Comparison of ENCODE assay signal across 8 mouse cellular contexts in the genomic region with DNA sequence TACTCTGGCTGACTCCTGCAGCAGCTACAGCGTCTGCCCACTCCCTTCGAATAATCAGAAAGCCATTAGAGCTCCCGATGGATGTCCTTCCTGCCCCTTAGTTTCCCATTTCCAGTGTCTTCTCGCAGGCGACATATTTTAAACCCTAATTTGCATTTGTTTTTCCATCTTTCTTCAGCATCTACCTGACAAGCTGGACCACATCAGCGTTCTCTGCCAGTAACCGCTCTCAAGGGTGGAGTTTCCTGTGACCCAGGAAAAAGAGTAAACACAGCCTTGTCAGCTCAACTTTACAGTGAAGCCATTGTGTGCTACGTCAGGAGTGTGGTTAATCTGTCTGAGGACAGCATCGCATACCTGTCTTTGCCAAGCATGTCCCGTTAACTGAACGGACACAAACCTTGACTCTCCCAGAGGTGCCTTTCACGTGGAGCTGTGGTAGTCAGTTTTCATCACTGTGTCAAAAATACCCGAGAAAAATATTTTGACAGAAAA. TPM values are rescaled to one million over a fixed set of nuclear protein-coding genes. Genes with fewer than 3 reads are reported as not detected.
DNase-seq lines count a peak whose midpoint lies in the region; ATAC-seq lines count a peak whose summit lies in the region.

No protein-coding gene starts in this region.

- 34% methylated on average over 13 of the region's 13 CpGs for WGBS in intestine, embryonic 14.5 days

- no peak overlapping the region for H3K9ac ChIP-seq in intestine, embryonic 14.5 days (ENCODE audit: low read length)

- no peak overlapping the region for H3K4me3 ChIP-seq in intestine, embryonic 14.5 days (ENCODE audit: low read depth, low read length)

- ATAC-seq in intestine, embryonic 14.5 days (replicated peaks; ENCODE audit: low FRiP score, low TSS enrichment, low read depth) = no peak
- ATAC-seq in megakaryocyte, adult 5-6 weeks (ENCODE audit: poor library complexity, severe bottlenecking) = peak; percentile 51

- no peaks in the 10 kb centered on the region for H3K27me3 ChIP-seq in intestine, embryonic 14.5 days (replicated peaks; ENCODE audit: control insufficient read depth, insufficient read depth, low read length)

- H3K27ac ChIP-seq in intestine, embryonic 14.5 days (ENCODE audit: low read depth) = no peak overlapping the region

- H3K9me3 ChIP-seq in intestine, embryonic 14.5 days (ENCODE audit: control insufficient read depth, low read length) = no peaks in the 10 kb centered on the region

- no peaks in the 10 kb centered on the region for H3K36me3 ChIP-seq in intestine, embryonic 14.5 days (ENCODE audit: control insufficient read depth, insufficient read depth, low read length)

- 0 out of 2 replicates have a peak, but pooled peaks cover 3% of the 10 kb centered on the region for H3K4me1 ChIP-seq in intestine, embryonic 14.5 days (replicated peaks; ENCODE audit: control insufficient read depth, insufficient read depth, low read length)

- peak; percentile 8 for DNase-seq in adrenal gland, postnatal 10 days
- DNase-seq in adrenal gland, adult 8-10 months = no peak
- peak; percentile 87 for DNase-seq in CD4-positive, CD25-positive, alpha-beta regulatory T cell, adult 2 months (ENCODE audit: low read depth, low spot score)
- no peak for DNase-seq in intestine, embryonic 14.5 days (ENCODE audit: low spot score)
- no peak for DNase-seq in cerebellum, adult 18-20 months
- DNase-seq in gastrocnemius, postnatal 10 days = no peak
- no peak for DNase-seq in layer of hippocampus, postnatal 14 days (ENCODE audit: low spot score in 2 of 2)

- peak overlapping the region; percentile 29 for H3K4me2 ChIP-seq in intestine, embryonic 14.5 days (ENCODE audit: low read length)

RNA-seq across cellular contexts. Expression of a gene that starts 41.2 kb away (rescaled TPM):
- 10 to 100 TPM; 41.8 to 65.7 TPM for total RNA-seq in adrenal gland, postnatal 10 days (2021)
- 10 to 100 TPM; 14.7 to 17.5 (median 15.3) TPM for total RNA-seq in adrenal gland, adult 8-10 months (2022)
- polyA plus RNA-seq in intestine, embryonic 14.5 days (2014; fragmentation: Nextera tagmentation; extraction: Ambion mirVana) = 11.3 and 11.9 TPM in 2 replicates
- total RNA-seq in megakaryocyte, adult 5-6 weeks (2015) = 2.4 and 5.8 TPM in 2 replicates
- total RNA-seq in megakaryocyte, adult 5-6 weeks (2017) = 3.3 and 3.6 TPM in 2 replicates
- total RNA-seq in gastrocnemius, postnatal 10 days (2021) = 10 to 100 TPM; 23.5 to 29.2 TPM
- total RNA-seq in layer of hippocampus, postnatal 14 days (2021) = 10 to 100 TPM; 78.1 to 83.8 TPM

Comparison
In these comparisons a context has a peak if more than half of its experiments do, and no peak if none do; other contexts are left out.
1. DNase-seq: peak in adrenal gland, postnatal 10 days (single experiment) and CD4-positive, CD25-positive, alpha-beta regulatory T cell, adult 2 months (single experiment); none in adrenal gland, adult 8-10 months (single experiment), intestine, embryonic 14.5 days (single experiment), cerebellum, adult 18-20 months (0 of 2), gastrocnemius, postnatal 10 days (single experiment) and layer of hippocampus, postnatal 14 days (0 of 2).